Mouse (Mus musculus) gastrocnemius, adult 8-10 months (tissue): Measurements from ENCODE around the gene Hlcs. TPM values are rescaled to one million over a fixed set of nuclear protein-coding genes. Genes with fewer than 3 reads are reported as not detected.

Experiments
- DNase-seq, 2 experiments: peaks; one replicate each; pipeline ENCODE4 v3.0.0; 2022; ENCODE audit warnings: low spot score in 2 of 2
- total RNA-seq, 4 experiments: library from RNA; stranded (reverse); gene quantifications; 2 replicates each; pipeline ENCODE4 v1.2.4; 2022

Gene Hlcs
- total RNA-seq, 4 experiments from 2014 or later: 7.9 to 10.8 (median 9.8) TPM

DNA sequence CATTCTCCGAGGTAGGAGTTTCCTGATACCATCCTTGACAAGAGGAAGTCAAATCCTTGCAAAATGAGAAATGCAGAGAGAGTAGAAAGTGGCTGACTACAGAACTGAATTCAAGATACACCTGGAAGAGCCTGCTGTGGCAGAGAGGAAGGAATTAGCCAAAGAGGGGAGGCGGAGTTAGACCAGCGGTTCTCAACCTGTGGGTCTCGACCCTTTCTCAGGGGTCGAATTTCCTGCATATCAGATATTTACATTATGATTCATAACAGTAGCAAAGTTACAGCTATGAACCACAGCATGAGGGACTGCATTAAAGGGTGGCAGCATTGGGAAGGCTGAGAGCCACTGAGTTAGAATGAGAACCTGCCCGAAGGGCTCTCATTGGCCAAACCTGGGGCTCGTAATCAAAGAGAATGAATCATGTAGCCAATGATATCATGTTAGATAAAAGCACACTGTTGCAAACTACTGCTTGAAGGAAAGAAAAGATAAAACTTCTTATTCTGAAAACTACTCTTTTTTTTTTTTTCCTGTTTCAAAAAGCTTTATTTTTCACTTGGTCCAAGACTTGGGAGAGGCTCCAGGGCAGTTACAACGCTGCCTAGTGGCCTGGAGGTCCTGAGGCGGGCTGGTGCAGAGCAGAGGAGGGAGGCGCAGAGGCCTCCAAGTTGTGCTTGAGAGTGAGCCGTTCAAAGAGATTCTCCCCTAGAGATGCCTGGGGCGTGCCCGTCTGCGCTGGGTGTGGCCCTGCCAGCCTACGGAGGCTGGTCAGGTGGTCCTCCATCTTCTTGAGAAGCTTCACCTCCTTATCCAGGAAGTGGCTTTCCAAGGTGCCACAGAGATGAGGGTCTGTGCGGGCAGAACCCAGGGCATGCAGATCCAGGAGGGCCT, 144.5 kb downstream of the Hlcs start:
- DNase-seq: no peak

GRCm38 (mm10) chr16:94164978-94165377, 148.4 kb downstream of the Hlcs start:
- DNase-seq: no peak

DNA sequence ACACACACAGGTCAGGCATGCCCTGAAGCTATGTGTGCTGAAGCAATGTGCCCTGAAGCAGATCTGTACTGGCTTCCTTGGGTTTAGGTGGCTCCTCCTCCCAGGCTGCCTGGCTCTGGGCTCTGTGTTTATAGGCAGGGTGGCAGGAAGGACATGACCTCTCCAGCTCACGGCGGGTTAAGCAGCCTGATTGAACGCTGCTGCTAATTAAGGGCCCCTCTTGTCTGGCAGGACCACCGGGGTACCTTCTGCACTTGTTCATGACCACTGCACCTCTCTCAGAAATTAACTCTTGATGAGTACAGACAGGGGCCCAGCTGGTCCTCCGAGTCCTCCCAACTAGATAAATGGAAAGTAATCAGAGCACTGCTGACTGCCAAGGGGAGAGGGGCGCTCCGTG, 149.1 kb downstream of the Hlcs start:
- DNase-seq: no peak

- DNase-seq: peak in 1 of 2 experiments; percentile 22
Measured at GRCm38 (mm10) chr16:94163051-94163450, 150.3 kb downstream of the Hlcs start.

- no peak for DNase-seq
Measured at GRCm38 (mm10) chr16:94162000-94162399, 151.4 kb downstream of the Hlcs start.

- DNase-seq: no peak
Measured at GRCm38 (mm10) chr16:94157819-94158218, 155.6 kb downstream of the Hlcs start.

DNA sequence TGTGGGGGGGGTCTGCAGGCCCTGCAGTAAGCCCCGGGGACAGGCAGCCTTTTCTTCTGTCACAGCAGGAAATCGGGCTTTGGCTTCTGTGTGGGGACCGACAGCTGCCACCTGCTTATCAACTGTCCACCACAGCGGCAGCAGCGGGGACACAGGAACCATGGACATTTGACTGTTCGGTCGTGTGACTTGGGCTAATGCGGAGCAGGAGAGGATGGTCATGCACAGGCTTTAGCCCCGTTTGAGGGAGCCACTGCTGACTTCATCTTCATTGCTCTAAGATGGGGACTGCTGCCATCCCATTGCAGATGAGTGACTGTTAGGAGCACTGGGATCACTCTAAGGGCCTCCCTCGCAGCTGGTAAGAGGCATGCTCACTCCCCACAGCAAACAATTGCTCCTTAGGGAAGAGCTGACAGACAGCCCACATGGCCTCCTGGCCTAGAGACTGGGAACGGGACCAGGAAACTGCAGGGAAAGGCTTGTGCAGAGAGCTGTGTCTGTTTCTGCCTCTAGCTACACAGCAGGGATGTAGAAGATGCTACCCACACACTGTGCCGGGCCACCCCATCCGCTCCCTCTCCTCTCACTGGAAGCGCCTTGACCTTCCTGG, 158.2 kb downstream of the Hlcs start:
- DNase-seq: no peak

GRCm38 (mm10) chr16:94150125-94151103, 163.0 kb downstream of the Hlcs start:
- no peak for DNase-seq

DNA sequence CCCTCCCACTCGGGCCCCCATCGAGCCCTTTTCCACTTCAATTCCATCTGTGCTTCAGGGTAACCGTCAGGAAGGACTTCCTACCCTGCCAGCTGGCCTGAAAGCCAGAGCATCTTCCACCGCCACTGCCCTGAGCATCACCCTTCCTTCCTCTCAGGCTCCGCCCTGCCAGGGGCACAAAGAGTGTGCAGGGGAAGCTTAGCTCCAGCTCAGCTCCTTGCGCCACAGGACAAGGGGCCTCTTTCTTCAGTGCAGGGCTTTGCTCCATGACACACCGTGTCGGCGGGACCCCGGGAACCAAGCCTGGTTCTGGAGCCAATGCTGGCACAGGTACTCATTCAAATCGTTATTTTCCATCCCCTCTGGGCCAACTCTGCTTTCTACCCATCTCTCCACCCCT, 165.2 kb downstream of the Hlcs start:
- DNase-seq: no peak

DNA sequence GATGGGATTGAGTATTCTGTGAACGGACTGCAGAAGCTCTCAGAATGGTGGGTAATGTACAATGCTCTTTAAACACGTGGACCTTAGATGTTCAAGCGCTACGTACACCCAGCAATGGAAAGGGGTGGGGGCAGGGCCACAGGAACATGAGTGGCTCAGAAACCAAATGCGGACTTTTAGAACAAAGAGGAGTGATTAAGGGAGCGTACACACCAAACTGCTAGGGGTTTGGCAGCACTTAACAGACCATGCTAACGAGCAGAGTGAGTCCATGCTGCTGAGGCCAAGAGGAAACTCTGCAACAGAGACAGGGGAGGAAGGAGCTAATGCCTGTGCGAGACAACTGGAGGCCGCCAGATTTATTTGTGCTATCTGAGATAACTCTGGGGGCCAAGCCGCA, 170.0 kb downstream of the Hlcs start:
- DNase-seq: no peak

- no peak for DNase-seq
Measured at GRCm38 (mm10) chr16:94140746-94141145, 172.6 kb downstream of the Hlcs start.

- no peak for DNase-seq
Measured at GRCm38 (mm10) chr16:94134218-94134617, 179.2 kb downstream of the Hlcs start.

DNA sequence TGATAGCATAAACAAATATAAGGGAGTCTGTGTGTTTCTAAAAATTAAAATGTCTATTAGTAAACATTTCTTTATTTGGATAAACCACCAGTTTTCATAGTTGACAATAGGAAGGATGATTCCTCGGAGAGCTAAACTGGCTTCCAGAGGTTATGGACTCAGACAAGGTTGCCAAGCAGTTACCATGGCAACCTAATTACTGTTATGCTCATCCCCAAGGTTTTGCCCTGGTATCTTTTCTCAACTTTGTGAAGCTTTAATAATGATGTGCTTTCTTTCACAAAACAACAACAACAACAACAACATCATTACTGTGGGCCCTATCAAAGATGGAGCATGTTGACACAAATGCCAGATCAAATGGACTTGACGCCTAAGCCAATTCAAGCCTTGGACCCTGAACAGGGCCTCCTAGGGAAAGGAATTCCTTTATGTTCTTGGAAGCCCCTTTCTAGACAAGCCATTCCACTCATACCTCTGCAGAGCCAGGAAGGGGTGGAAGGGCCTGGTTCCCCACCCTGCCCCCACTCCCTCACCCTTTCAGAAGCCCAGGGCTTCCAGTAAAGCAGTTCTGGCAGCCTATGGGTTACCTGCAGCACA, 185.0 kb downstream of the Hlcs start:
- no peak for DNase-seq

DNA sequence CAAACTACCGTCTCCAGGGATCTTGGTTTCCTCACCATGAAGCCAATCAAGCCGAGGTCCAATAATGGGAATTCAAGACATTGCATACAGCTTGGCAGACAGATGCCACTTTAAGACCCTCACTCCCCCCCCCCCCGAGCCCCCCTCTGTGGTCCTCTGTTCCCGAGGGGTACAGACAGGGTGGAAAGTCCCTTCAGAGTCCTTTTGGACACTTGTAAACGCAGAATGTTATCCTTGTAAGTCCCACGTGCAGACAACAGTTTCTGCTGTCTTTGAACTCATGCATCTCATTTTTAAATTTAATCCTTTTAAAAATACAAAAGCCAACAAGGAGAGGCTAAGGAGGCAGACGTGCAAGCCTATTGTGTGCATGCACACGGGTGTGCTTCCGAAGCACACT, 187.2 kb downstream of the Hlcs start:
- DNase-seq: no peak

GRCm38 (mm10) chr16:94125172-94125981, 188.0 kb downstream of the Hlcs start:
- no peak for DNase-seq

GRCm38 (mm10) chr16:94123247-94123646, 190.1 kb downstream of the Hlcs start:
- peak in 1 of 2 experiments; percentile 17 for DNase-seq

DNA sequence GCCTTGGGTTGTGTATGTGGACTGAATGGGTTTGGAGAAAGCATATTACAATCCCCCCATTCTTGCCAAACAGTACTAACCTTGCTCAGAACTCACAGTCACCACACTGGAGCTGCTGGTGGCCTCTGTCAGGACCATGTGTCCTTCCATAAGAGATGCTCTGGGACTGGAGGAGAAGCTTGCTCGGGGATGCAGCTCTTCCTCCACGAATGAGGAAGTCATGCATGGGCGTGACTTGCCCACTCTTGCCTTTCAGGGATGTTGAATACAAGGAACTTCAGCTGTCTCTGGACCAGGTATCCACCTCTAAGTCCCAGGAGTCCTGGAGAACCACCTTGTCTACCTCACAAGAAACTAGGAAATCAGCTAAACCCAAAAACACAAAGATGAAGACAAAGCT, 191.0 kb downstream of the Hlcs start:
- no peak for DNase-seq

GRCm38 (mm10) chr16:94118394-94118793, 195.0 kb downstream of the Hlcs start:
- no peak for DNase-seq

DNA sequence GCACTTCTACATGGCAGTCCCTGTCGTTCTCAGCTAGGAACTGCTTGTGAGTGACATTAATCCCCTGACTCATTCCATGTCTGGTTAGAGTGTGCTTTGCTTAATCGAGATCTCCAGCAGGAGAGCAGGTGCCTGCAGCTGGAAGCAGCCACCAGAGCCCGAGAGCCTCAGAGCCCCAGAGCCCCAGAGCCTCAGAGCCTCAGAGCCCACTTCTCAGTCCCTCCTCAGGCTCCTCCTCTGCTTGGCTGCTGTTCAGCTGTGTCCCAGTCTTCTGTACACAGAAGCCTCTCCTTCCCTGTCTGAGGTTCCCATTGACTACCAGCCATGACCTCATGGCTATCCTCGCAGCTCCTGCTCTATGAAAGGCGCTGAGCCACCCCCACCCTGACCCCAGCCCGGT, 196.0 kb downstream of the Hlcs start:
- DNase-seq: no peak

DNA sequence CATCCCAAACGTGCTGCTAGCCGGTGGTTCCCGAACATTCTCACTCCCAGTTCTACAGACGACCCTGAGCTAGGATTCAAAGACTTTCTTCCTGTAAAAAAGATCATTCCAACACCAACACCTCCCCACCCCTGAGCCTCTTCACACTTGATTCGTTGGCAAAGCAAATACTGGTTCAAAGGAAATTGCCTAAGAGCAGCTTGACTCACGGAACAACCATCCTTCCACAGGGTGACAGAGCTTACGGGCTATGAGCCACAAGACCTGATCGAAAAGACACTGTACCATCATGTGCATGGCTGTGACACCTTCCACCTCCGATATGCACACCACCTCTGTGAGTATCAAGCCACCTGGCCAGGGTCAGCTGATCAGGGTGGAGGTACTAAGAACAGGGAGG, 198.7 kb downstream of the Hlcs start:
- no peak for DNase-seq
